Mouse (Mus musculus): ENCODE data around the gene Lrch4. TPM values are rescaled to one million over a fixed set of nuclear protein-coding genes. Genes with fewer than 3 reads are reported as not detected.

Gene Lrch4
- polyA plus RNA-seq, 1 experiment from 2014 or later = 19.3 TPM

GRCm38 (mm10) chr5:137598100-137598826, 30.7 kb upstream of the Lrch4 start:
- no peak for ATAC-seq
- Histone ChIP-seq H3K9me3 (ENCODE audit: control insufficient read depth, low read length) (no peaks in the 10 kb centered on the region), H3K27ac (ENCODE audit: low read length) (no peak overlapping the region), H3K27me3 (replicated peaks; ENCODE audit: control insufficient read depth, insufficient read depth, low read length) (no peaks in the 10 kb centered on the region), H3K4me2 (ENCODE audit: low read length) (no peak overlapping the region), H3K9ac (replicated peaks; ENCODE audit: low read depth, low read length) (no peak overlapping the region), H3K36me3 (ENCODE audit: control insufficient read depth, insufficient read depth) (no peaks in the 10 kb centered on the region), H3K4me1 (replicated peaks; ENCODE audit: control insufficient read depth, insufficient read depth, low read length) (peaks cover 27% of the 10 kb centered on the region), H3K4me3 (replicated peaks; ENCODE audit: low read length) (no peak overlapping the region)
- WGBS = 81% methylated on average over 2 of the region's 2 CpGs

DNA sequence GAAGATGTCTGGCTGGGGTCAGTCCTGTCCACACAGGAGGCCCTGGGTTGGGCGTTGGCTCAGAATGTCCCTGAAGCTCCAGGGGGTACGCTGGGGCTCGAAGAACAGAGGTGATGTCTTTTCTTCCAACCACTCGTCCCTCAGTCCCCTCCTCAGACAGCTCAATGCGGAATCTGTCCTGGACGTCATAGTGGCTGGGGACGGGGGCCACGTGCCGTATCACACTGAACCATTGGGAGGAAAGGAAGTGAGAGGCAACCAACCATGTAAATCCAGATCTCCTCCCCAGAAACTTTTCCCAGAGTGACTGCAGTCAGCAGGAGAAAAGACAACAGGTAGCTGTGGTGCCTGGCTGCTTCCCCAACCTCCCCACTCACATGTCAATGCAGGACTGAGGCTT, 29.3 kb upstream of the Lrch4 start:
- Histone ChIP-seq H3K9me3 (ENCODE audit: control insufficient read depth, low read length) (no peaks in the 10 kb centered on the region), H3K9ac (replicated peaks; ENCODE audit: low read depth, low read length) (peak overlapping the region; percentile 70), H3K27me3 (replicated peaks; ENCODE audit: control insufficient read depth, insufficient read depth, low read length) (no peaks in the 10 kb centered on the region), H3K36me3 (ENCODE audit: control insufficient read depth, insufficient read depth) (no peaks in the 10 kb centered on the region), H3K27ac (ENCODE audit: low read length) (no peak overlapping the region), H3K4me2 (ENCODE audit: low read length) (peak overlapping the region; percentile 95), H3K4me3 (replicated peaks; ENCODE audit: low read length) (peak overlapping the region; percentile 65), H3K4me1 (replicated peaks; ENCODE audit: control insufficient read depth, insufficient read depth, low read length) (peaks cover 27% of the 10 kb centered on the region)
- ATAC-seq = no peak
- 68% methylated on average over 9 of the region's 9 CpGs for WGBS

- peak; percentile 22 for ATAC-seq
- 5% methylated on average over 18 of the region's 19 CpGs for WGBS
- H3K4me2 ChIP-seq (ENCODE audit: low read length) = peak overlapping the region; percentile 95
Measured at GRCm38 (mm10) chr5:137600281-137600618, 28.7 kb upstream of the Lrch4 start.

DNA sequence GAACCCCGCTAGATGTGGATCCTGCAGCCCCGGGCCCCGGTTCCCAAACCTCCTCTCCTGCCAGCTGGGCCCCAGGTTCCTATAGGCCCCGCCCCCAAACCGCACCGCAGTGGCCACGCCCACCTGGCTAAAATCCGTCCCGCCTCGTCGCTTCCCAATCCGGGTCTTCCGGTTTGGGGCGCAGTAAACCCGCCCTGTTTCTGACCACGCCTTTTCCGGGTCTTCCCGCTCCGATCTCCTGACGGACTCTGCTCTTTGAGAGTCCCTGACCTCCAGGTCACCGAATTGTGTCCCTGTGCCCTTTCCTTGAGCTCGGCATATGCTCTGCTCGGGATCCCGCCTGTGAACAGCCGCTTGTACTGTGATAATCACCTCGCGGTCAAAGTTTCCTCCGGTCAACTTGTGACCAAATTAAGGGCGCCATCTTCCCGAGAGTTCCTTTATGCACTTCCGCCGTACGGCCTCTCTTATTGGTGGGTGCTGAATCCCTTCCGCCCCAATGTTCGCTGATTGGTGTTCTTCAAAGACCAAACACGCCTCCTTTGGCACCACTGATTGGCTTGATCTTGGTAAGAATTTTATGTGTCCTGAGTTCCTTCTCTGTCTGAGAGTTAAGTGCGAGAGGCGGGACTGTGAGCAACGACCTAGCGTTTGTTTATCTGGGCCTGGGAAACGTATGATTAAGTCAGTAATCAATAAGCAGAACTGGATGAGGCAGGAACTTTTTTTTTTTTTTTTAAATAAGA, 28.1 kb upstream of the Lrch4 start, which contains the start of gene Mospd3:
TSS of gene Mospd3 (minus strand) at position 440 of the 746 bp plus-strand sequence.
- under 1% methylated on average over 41 of the region's 41 CpGs for WGBS
- Histone ChIP-seq H3K9ac (replicated peaks; ENCODE audit: low read depth, low read length) (peak within 1 kb of the TSS; percentile 70), H3K36me3 (ENCODE audit: control insufficient read depth, insufficient read depth) (no peaks in the 10 kb centered on the region), H3K9me3 (ENCODE audit: control insufficient read depth, low read length) (no peaks in the 10 kb centered on the region), H3K4me3 (replicated peaks; ENCODE audit: low read length) (peak within 1 kb of the TSS; percentile 65), H3K27ac (ENCODE audit: low read length) (peak within 1 kb of the TSS; percentile 81), H3K27me3 (replicated peaks; ENCODE audit: control insufficient read depth, insufficient read depth, low read length) (no peaks in the 10 kb centered on the region), H3K4me1 (replicated peaks; ENCODE audit: control insufficient read depth, insufficient read depth, low read length) (peaks cover 27% of the 10 kb centered on the region), H3K4me2 (ENCODE audit: low read length) (peak within 1 kb of the TSS; percentile 95)
- ATAC-seq = peak; percentile 97

More at GRCm38 (mm10) chr5:137600281-137600618, 28.7 kb upstream of the Lrch4 start:
- peak overlapping the region; percentile 65 for H3K4me3 ChIP-seq (replicated peaks; ENCODE audit: low read length)
- no peaks in the 10 kb centered on the region for H3K27me3 ChIP-seq (replicated peaks; ENCODE audit: control insufficient read depth, insufficient read depth, low read length)
- H3K36me3 ChIP-seq (ENCODE audit: control insufficient read depth, insufficient read depth) = no peaks in the 10 kb centered on the region
- peaks cover 27% of the 10 kb centered on the region for H3K4me1 ChIP-seq (replicated peaks; ENCODE audit: control insufficient read depth, insufficient read depth, low read length)
- H3K9me3 ChIP-seq (ENCODE audit: control insufficient read depth, low read length) = no peaks in the 10 kb centered on the region
- H3K27ac ChIP-seq (ENCODE audit: low read length) = no peak overlapping the region
- peak overlapping the region; percentile 70 for H3K9ac ChIP-seq (replicated peaks; ENCODE audit: low read depth, low read length)

GRCm38 (mm10) chr5:137601365-137601729, 27.6 kb upstream of the Lrch4 start:
- Histone ChIP-seq H3K4me1 (replicated peaks; ENCODE audit: control insufficient read depth, insufficient read depth, low read length) (peaks cover 27% of the 10 kb centered on the region), H3K9ac (replicated peaks; ENCODE audit: low read depth, low read length) (peak overlapping the region; percentile 20), H3K4me2 (ENCODE audit: low read length) (peak overlapping the region; percentile 61), H3K27me3 (replicated peaks; ENCODE audit: control insufficient read depth, insufficient read depth, low read length) (no peaks in the 10 kb centered on the region), H3K27ac (ENCODE audit: low read length) (no peak overlapping the region), H3K36me3 (ENCODE audit: control insufficient read depth, insufficient read depth) (no peaks in the 10 kb centered on the region), H3K4me3 (replicated peaks; ENCODE audit: low read length) (peak overlapping the region; percentile 65), H3K9me3 (ENCODE audit: control insufficient read depth, low read length) (no peaks in the 10 kb centered on the region)
- under 1% methylated on average over 22 of the region's 22 CpGs for WGBS
- no peak for ATAC-seq

GRCm38 (mm10) chr5:137607860-137608653, 20.9 kb upstream of the Lrch4 start:
- no peaks in the 10 kb centered on the region; the same call in 1 of the 2 replicates for H3K27me3 ChIP-seq (replicated peaks; ENCODE audit: control insufficient read depth, insufficient read depth, low read length)
- H3K4me1 ChIP-seq (replicated peaks; ENCODE audit: control insufficient read depth, insufficient read depth, low read length) = peaks cover 2% of the 10 kb centered on the region; the same call in 1 of the 2 replicates
- peak overlapping the region; percentile 28 for H3K4me2 ChIP-seq (ENCODE audit: low read length)
- H3K9me3 ChIP-seq (ENCODE audit: control insufficient read depth, low read length) = no peaks in the 10 kb centered on the region
- H3K9ac ChIP-seq (replicated peaks; ENCODE audit: low read depth, low read length) = 0 out of 2 replicates have a peak overlapping the region, but pooled peaks have one; percentile 3
- H3K4me3 ChIP-seq (replicated peaks; ENCODE audit: low read length) = no peak overlapping the region
- ATAC-seq = no peak
- WGBS = 11% methylated on average over 24 of the region's 26 CpGs
- H3K36me3 ChIP-seq (ENCODE audit: control insufficient read depth, insufficient read depth) = no peaks in the 10 kb centered on the region
- H3K27ac ChIP-seq (ENCODE audit: low read length) = no peak overlapping the region

DNA sequence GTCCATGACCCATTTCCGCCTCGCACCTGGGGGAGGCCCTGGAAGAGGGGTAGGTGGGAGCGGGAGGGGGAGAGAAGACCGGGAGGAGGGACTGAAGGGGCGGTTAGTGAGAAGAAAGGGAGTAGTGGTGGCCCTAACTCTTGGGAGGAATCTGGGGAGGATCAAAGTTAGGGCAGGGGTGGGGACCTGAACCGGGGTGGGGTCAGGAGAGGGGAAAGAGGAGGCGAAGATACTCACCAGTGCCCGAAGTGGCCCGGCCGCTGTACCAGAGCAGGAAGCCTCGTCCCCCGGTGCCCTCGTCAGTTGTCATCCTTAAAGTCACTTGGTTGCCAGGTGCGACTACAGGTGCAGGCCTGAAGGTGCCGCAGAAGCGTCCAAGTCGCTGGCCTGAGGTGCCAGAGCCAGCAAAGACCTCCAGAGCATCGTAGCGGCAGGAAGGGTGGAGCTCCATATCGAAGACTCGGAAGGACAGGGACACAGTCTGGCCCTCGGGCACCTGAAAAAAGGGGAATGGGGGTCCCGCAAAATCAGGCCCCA, 20.2 kb upstream of the Lrch4 start:
- H3K27ac ChIP-seq (ENCODE audit: low read length) = no peak overlapping the region
- H3K36me3 ChIP-seq (ENCODE audit: control insufficient read depth, insufficient read depth) = no peaks in the 10 kb centered on the region
- ATAC-seq = no peak
- H3K4me3 ChIP-seq (replicated peaks; ENCODE audit: low read length) = no peak overlapping the region
- H3K4me2 ChIP-seq (ENCODE audit: low read length) = peak overlapping the region; percentile 28
- 0 out of 2 replicates have a peak, but pooled peaks cover 2% of the 10 kb centered on the region for H3K4me1 ChIP-seq (replicated peaks; ENCODE audit: control insufficient read depth, insufficient read depth, low read length)
- WGBS = 22% methylated on average over 23 of the region's 23 CpGs
- no peaks in the 10 kb centered on the region for H3K9me3 ChIP-seq (ENCODE audit: control insufficient read depth, low read length)
- 0 out of 2 replicates have a peak overlapping the region, but pooled peaks have one; percentile 3 for H3K9ac ChIP-seq (replicated peaks; ENCODE audit: low read depth, low read length)
- no peaks in the 10 kb centered on the region; the same call in 1 of the 2 replicates for H3K27me3 ChIP-seq (replicated peaks; ENCODE audit: control insufficient read depth, insufficient read depth, low read length)

DNA sequence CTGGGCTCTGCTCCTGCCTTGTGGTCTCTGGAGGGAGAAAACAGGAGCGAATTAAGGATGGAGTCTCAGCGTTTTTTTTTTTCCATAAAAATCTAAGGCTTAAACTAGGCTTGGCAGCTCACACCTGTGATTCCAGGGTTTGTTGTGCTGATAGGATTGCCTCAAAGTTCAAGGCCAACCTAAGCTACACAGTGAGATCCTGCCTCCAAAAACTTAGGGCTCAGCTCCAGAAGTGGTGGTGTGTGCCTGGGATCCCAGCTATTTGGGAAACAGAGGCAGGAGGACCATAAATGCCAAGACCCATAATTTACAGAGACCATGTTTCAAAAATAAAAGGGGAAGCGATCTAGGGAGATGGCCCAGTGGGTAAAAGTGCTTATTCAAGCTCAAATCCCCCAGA, 19.6 kb upstream of the Lrch4 start:
- ATAC-seq = no peak
- no peak overlapping the region for H3K4me2 ChIP-seq (ENCODE audit: low read length)
- no peak overlapping the region for H3K4me3 ChIP-seq (replicated peaks; ENCODE audit: low read length)
- H3K27ac ChIP-seq (ENCODE audit: low read length) = no peak overlapping the region
- no peaks in the 10 kb centered on the region for H3K9me3 ChIP-seq (ENCODE audit: control insufficient read depth, low read length)
- 60% methylated on average over 3 of the region's 3 CpGs for WGBS
- H3K27me3 ChIP-seq (replicated peaks; ENCODE audit: control insufficient read depth, insufficient read depth, low read length) = no peaks in the 10 kb centered on the region; the same call in 1 of the 2 replicates
- H3K9ac ChIP-seq (replicated peaks; ENCODE audit: low read depth, low read length) = no peak overlapping the region
- no peaks in the 10 kb centered on the region for H3K36me3 ChIP-seq (ENCODE audit: control insufficient read depth, insufficient read depth)
- H3K4me1 ChIP-seq (replicated peaks; ENCODE audit: control insufficient read depth, insufficient read depth, low read length) = 0 out of 2 replicates have a peak, but pooled peaks cover 2% of the 10 kb centered on the region
